Mouse (Mus musculus): ENCODE measurements at regions not wholly inside any gene's neighbourhood (a gene's known extent, or its start where the extent isn't known, plus 50 kb on each side); places are given as distances from the start of the nearest gene placed in this dataset.

DNA sequence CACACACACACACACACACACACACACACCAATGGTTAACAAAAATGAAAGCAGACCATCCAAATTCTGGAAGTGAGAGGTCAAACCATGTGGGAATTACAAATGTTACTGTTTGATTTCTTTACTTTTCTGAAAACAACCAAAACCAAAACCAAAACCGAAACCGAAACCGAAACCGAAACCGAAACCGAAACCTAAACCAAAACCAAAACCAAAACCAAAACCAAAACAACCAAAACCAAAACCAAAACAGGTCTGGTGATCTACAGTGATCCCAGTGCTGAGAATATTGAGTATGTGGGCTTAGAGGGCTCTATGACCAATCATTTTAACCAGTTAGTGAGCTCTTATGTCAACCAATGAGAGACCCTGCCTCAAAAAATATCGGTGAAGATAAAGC, 1407.6 kb upstream of the Cdh20 start:
- no peak for DNase-seq (ENCODE audit: low spot score in 2 of 2)

DNA sequence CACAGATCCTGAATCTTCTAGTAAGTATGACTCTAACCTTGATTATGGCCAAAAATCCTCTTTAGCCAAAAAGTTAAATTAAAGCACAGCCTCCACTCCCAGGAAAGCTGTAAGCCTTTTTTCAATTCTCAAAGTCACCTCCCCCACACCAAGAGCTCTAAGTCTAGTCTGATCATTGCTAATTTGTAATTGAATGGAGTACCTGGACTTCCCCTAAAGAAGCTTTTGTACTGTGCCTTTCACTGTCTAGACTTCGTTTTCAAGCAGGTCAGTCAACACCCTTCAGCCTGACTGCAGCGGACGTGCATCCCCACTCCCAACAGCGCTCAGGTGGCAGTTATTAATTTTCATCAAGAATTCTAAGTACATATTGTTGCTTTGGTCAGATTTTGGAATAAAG, 1395.5 kb upstream of the Cdh20 start:
- DNase-seq (ENCODE audit: low spot score in 2 of 2), result no peak

- no peak for DNase-seq (ENCODE audit: low spot score in 2 of 2)
Observed at GRCm38 (mm10) chr1:103420124-103420523, 1348.2 kb upstream of the Cdh20 start.

DNA sequence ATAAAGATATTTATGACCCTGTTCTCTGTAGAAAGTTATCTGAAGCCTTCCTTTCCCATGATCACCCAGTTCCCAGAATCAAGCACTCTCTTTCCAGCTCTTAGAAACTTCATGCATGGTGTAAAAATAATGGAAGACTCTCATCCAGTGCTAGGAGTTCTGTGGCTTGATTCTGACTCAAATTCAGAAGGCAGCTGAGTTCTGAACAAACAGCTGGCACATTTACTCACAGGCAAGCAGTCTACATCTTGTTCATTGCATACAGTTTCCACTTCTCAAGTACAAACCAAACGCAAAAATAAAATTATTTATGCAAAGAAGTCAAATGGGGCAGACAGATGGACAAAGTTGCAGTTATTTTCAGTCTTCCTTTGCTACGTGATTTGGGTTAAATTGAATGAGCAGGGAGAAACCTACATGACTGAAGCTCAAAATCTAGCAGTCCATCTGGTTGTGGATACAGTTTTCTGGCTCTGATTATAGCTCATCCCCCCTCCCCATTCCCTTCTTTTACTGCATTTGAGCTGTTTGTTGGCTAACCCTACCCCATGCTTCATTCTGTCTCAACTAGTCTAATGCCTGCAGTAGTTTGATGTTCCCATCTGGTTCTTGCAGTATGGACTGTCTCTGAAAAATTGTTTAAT, 1347.2 kb upstream of the Cdh20 start:
- peak; percentile 9 to 34 for DNase-seq (ENCODE audit: low spot score in 2 of 2)

DNA sequence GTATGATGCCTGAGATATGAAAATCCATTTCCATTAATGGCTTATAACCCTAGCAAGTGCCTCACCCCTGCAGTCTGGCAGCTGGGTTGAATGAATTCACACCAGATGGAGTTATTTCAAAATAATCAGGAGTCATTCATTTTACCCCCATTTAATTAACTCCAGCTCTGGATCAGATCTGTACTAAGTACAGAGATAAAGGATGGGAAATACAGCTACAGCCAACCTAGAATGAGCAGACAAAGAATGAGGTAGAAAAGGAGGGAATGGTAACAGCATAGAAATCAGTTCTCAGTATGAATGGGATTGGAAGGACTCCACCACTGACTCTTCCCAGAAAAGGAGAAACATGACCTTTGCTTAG, 1346.7 kb upstream of the Cdh20 start:
- DNase-seq (ENCODE audit: low spot score in 2 of 2), result peak in 1 of 2 experiments; percentile 49

- no peak for DNase-seq (ENCODE audit: low spot score in 2 of 2)
Observed at GRCm38 (mm10) chr1:103471514-103471913, 1296.8 kb upstream of the Cdh20 start.

- DNase-seq (ENCODE audit: low spot score in 2 of 2), result no peak
Observed at GRCm38 (mm10) chr1:103503464-103504139, 1264.7 kb upstream of the Cdh20 start.
